Mouse (Mus musculus) lung, adult 2 months (tissue): ENCODE measurements around the gene Syn1. TPM values are rescaled to one million over a fixed set of nuclear protein-coding genes. Genes with fewer than 3 reads are reported as not detected.

Experiments
- DNase-seq: peaks from one replicate; pipeline ENCODE4 v3.0.0; 2022
- H3K4me1 ChIP-seq: fragments of 200-500 bp; 2 replicates; pipeline ENCODE4 v1.6.1; 2011; ENCODE audit warnings: low read length; ENCODE audit not compliant: control insufficient read depth, insufficient read depth
- H3K4me3 ChIP-seq: fragments of 200-500 bp; replicated peaks from 2 replicates; pipeline ENCODE3; 2011; ENCODE audit warnings: low read depth, mild to moderate bottlenecking, control low read depth, low read length; ENCODE audit errors: extremely low read depth
- CTCF ChIP-seq: fragments of 200-500 bp; IDR thresholded peaks from 2 replicates; pipeline ENCODE4 v1.5.1; 2011; ENCODE audit warnings: mild to moderate bottlenecking, low read length, control low read depth; ENCODE audit not compliant: insufficient read depth
- POLR2A ChIP-seq: fragments of 200-500 bp; IDR thresholded peaks from 2 replicates; pipeline ENCODE4 v1.6.1; 2011; ENCODE audit warnings: low read depth, mild to moderate bottlenecking, control low read depth, low read length, borderline replicate concordance; ENCODE audit errors: extremely low read depth
- WGBS: fragments of 180-500 bp; shearing (Covaris S2); methylation state at CpG from one replicate; pipeline ENCODE4 v1.1.7; 2018; 5-methylcytosine and 5-hydroxymethylcytosine counted together
- polyA plus RNA-seq: library from polyadenylated mRNA; depleted of rRNA; stranded (reverse); fragments of >200 nt; gene quantifications from 2 replicates; pipeline ENCODE4 v1.2.3, GENCODE M21; 2012

Syn1 gene
- polyA plus RNA-seq, 1 experiment = 1.2 TPM

DNA sequence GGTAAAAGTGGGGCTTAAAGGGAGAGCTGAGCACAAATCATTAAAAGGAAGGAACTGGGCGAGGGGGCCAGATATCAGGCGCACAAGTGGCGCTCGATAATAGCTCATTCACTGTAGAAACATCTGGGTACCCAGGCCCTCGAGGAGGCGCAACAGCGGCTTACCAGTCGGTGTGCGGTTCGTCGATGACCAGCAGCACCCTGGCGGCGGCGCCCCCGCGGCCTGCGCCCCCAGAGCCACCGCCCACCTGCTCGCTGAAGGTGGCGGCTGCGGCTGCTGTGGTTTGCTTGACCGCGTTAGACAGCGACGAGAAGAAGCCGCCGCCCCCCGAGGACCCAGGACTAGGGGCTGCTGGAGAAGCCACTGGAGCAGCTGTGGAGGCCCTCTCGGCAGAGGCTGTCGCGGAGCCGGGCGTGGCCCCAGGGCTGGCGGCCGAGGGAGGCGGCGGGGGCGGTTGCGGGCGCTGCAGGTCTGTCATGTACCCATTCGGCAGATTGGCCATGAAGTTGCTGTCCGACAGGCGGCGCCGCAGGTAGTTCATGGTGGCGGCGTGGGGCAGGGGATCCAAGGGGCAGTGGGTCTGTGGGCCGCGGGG, 458 bp downstream of the Syn1 start:
- WGBS = 26% methylated on average over 49 of the region's 49 CpGs
- peak; percentile 4 for DNase-seq

DNA sequence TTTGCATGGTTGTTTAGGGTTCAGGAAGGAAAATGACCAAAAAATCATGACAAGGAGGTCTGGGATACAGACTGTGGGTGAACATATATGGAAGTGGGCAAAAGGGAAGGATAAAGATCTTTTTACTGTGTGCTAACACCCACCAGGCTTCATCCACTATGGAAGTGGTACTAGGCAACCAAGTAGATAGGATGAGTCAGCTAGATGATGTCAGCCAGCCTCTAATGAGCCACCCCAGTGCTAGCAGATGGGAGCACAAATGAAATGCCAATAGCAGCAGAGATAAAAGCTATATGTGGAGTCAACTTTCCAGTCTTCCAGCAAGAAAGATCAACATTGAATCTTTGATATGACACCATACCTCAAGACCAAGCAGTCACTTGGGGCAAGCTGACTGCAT, 5.7 kb downstream of the Syn1 start:
- Histone ChIP-seq H3K4me3 (no peak overlapping the region), H3K4me1 (no peaks in the 10 kb centered on the region)
- no peak for DNase-seq
- TF ChIP-seq POLR2A (no peak), CTCF (no peak)

More for the DNA sequence above, 458 bp downstream of the Syn1 start:
- H3K4me1 ChIP-seq = no peaks in the 10 kb centered on the region; the same call in 1 of the 2 replicates
- no peak for TF ChIP-seq CTCF
- no peak for TF ChIP-seq POLR2A
- peak overlapping the region; percentile 28 for H3K4me3 ChIP-seq

GRCm38 (mm10) chrX:20913726-20914125, 7.1 kb downstream of the Syn1 start:
- 70% methylated on average over 6 of the region's 6 CpGs for WGBS
- Histone ChIP-seq H3K4me3 (no peak overlapping the region), H3K4me1 (no peaks in the 10 kb centered on the region)
- DNase-seq = no peak
- TF ChIP-seq POLR2A (no peak), CTCF (no peak)

GRCm38 (mm10) chrX:20910074-20910473, 10.7 kb downstream of the Syn1 start:
- no peak for TF ChIP-seq POLR2A
- TF ChIP-seq CTCF = no peak
- no peaks in the 10 kb centered on the region for H3K4me1 ChIP-seq
- no peak overlapping the region for H3K4me3 ChIP-seq
- WGBS = 38% methylated on average over 3 of the region's 3 CpGs
- no peak for DNase-seq

GRCm38 (mm10) chrX:20875241-20875640, 45.6 kb downstream of the Syn1 start:
- no peaks in the 10 kb centered on the region for H3K4me1 ChIP-seq
- DNase-seq = no peak
- TF ChIP-seq POLR2A = no peak
- no peak for TF ChIP-seq CTCF
- H3K4me3 ChIP-seq = no peak overlapping the region
- 66% methylated on average over 3 of the region's 3 CpGs for WGBS

DNA sequence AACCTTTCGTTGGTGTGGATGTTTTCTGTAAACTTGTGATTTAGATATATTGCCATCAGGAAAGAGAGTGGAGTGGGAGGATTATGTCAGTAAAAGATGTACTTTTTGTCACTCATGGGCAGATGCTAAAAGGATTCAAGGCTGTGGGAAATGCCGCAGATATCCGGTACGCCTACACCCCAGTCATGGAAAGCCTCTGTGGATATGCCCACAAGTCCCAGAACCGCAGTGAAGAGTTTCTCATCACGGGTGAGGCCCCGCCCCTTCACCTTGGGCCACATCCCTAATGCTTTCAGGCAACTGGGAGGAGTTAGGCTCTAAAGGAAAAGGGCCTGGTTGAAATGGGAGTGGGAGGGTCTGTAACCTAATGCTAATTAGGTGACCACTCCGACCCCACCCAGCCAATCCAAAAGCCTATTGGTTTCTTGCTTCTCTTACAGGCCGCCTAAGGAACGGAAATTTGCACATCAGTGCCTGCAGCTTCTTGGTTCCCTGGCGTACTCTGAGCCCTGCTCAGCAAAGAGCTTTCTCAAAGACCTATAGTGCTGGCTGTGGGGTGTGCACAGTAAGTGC, 47.8 kb downstream of the Syn1 start:
- 52% methylated on average over 11 of the region's 11 CpGs for WGBS
- TF ChIP-seq POLR2A (no peak), CTCF (no peak)
- no peak for DNase-seq
- Histone ChIP-seq H3K4me3 (no peak overlapping the region), H3K4me1 (no peaks in the 10 kb centered on the region; the same call in 1 of the 2 replicates)

DNA sequence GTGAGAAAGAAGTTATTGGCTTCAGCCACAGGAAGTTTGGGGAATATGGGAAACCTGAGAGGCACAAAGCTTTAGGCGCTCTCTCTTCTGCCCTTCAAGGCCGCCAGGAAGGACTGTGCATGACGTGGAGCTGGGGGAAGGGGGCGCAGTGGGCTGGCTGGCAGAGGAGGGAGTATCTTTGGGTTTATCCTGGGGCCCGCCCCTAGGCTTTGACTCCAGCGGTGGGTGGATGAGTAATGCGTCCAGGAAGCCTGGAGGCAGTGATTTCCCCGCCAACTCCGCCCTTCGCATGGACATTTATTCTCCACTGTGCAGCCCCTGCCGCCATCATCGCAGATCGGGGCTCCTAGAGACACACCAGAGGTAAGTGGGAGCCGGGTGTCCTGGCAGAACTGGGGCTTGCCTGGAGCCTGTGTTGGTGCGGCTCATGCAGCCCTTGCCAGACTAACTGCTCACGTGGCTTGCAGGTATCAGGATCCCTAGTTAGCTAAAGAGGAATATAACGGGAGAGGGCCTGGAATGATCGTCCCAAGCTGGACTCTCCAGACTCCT, 50.8 kb downstream of the Syn1 start, which contains the start of gene Timp1:
Gene Timp1, plus strand, starts transcription at position 205 of the 552 bp plus-strand sequence.
- no peaks in the 10 kb centered on the region; the same call in 1 of the 2 replicates for H3K4me1 ChIP-seq
- no peak for DNase-seq
- WGBS = 28% methylated on average over 18 of the region's 18 CpGs
- TF ChIP-seq POLR2A = no peak
- no peak for TF ChIP-seq CTCF
- H3K4me3 ChIP-seq = peak within 1 kb of the TSS; percentile 32

DNA sequence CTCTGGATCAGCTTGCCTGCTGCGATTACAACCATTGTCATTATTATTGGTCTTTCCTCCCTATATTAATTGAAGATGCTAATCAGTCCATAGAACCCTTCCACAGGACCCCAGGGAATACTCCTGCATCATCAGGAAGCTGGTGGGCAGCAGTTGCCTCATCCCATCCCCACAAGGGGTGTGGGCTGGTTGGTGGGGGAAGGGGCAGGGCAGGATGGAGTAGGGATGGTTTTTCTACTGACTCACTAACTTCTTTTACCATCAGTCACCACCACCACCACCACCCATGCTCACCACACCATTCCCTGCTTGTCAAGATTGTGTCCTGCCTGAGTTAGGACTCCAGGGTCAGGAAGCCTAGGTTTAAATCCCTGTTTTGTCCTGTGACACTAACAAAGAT, 51.6 kb downstream of the Syn1 start:
- no peak for DNase-seq
- H3K4me1 ChIP-seq = no peaks in the 10 kb centered on the region; the same call in 1 of the 2 replicates
- no peak overlapping the region for H3K4me3 ChIP-seq
- no peak for TF ChIP-seq POLR2A
- TF ChIP-seq CTCF = no peak
- 74% methylated on average over 1 of the region's 1 CpGs for WGBS

DNA sequence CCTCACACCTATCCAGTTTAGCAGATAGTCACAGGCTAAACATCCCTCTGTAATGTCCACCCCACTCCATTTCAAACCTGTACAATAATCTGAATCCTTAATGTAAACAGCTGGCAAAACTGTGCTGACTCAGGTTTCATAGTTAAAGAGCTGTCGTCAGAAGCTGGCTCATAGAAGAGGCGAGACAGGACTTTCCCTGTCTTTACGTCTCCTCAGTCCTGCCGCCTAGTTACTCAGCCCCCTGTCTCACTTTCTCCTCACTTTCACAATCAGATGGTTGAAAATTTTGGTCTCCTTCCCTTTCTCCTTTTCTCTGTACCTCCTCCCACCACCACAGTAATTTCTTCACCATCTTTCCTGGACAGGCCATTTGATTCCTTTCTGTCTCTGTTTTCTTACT, 52.7 kb downstream of the Syn1 start:
- DNase-seq = no peak
- Histone ChIP-seq H3K4me1 (no peaks in the 10 kb centered on the region; the same call in 1 of the 2 replicates), H3K4me3 (no peak overlapping the region)
- TF ChIP-seq POLR2A (no peak), CTCF (no peak)
- WGBS = 67% methylated on average over 4 of the region's 4 CpGs
